Mouse (Mus musculus) urinary bladder, postnatal 25 days (tissue): ENCODE measurements around the gene Ndrg2.
A peak's percentile ranks its signal among the peaks of the same experiment; 100 is the strongest.

Source experiments
- DNase-seq: peaks from one replicate; pipeline ENCODE4 v3.0.0; 2022; ENCODE audit warnings: low spot score

Ndrg2 gene

DNA sequence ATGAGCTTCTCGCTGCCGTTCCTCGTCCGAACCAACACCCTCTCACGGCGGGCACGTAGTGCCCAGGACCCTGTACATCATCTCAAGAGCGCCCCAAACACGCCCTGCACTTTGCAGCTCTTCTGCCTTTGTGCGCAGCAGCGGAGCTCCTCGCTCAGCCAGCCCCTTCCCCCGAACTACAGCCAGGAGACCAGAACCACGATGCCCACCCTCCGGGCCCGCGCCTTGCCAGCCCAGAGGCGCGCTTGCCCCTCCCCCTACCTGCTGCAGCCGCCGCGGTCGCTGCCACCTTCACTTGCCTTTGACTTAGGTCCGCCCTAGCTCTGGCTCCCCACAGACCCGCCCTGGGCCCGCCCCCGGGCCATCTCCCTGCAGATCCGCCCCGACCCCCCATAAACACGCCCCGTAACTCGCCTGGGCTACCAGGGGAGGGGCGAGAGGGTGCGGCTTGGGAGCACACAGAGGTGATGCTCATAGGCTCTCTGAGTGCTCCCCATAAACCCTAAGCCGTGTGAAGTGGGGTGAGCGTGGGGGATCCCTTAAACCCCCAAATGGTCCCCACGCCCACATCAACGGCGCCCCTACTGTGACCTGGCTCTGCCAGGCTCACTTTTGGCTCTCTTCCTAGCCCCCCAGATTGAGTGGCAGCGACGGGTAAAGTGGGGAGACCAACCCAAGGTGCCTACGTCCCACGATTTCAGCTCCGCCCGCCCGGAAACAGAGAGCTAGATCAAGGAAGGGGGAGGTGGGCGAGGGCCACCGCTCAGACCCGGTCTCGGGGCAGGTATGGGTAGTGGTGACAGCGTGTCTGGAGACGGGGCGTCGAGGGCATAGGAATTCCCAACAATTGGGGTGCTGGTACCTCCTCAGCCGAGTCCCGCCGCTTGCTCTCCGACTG, 647 bp downstream of the Ndrg2 start:
- DNase-seq, result peak; percentile 76

DNA sequence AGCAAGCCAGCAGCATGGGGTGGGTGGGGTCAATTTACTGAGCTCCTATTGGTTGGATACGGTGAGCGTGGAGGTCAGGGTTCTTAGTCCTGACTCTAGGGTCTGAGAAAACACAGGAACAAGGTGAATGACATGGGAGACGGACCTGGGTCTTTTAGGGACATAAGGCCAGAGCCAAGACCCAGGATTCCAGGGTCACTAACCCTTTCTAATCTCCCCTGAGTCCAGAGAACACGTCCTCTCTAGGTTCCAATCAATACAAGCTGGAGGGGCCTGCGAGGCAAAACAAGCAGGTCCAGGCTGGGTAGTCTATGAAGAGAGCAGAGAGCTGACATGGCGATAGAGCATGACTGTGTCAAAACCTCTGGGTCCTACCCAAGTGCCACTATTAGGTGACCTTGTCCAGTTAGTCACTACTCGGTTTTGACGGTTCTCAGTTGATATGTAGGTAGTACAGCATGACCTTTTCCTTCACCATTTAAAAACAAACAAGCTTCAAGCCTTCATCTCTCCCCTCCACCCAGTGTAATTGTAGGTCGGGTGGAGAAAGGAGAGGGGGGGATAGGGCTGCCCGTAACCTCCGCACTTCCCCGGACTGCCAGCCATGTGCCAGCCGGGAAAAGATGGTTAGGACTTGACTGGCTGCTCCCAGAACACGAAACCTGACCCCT, 1.4 kb downstream of the Ndrg2 start:
- DNase-seq, result no peak

DNA sequence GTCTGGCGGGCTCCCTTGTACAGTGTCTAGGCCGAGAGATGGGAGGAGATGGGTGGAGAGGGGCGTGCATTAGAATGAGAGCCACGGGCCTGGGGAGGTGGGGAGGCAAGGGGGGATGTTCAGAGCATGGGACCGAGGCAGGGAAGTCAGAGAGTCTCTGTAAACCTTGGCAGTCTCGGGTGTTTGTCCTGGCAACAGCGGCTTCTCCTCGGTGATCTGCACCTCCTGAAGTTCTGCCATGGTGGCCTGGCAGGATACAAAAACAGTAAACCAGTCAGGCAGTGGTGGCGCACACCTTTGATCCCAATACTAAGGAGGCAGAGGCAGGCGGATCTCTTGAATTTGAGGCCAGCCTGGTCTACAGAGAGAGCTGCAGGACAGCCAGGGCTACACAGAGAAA, 2.7 kb downstream of the Ndrg2 start:
- no peak for DNase-seq

DNA sequence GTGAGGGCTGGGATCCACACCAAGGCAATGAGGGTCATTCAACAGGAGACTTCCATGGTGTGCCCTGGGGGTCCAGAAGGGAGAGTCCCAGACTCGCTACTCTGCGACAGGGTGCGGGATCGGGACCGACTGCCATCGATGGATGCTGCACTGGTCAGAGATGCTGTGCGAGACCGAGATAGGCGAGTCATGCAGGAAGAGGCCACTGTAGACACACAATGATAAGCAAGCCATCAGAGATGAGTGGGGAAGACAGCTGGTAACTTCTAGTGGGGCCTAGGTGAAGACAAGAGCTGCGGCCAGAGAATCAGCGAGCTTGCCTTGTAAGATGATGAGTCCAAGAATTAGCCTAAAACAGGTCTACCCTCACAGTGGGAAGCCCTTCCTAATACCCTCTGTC, 7.9 kb downstream of the Ndrg2 start:
- DNase-seq, result no peak

DNA sequence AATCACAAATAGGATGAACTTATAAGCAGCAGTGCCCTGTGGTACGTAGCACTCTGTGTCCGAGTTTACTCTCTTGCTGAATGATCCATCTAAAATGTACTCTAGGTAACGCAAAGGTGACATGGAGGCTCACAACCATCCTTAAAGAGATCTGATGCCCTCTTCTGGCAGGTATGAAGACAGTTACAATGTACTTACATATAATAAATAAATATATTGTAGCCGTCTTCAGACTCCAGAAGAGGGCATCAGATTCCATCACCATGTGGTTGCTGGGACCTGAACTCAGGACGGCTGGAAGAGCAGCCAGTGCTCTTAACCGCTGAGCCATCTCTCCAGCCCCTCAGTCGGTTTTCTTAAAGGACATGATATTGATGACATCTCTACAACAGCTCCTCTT, 9.3 kb downstream of the Ndrg2 start:
- no peak for DNase-seq

DNA sequence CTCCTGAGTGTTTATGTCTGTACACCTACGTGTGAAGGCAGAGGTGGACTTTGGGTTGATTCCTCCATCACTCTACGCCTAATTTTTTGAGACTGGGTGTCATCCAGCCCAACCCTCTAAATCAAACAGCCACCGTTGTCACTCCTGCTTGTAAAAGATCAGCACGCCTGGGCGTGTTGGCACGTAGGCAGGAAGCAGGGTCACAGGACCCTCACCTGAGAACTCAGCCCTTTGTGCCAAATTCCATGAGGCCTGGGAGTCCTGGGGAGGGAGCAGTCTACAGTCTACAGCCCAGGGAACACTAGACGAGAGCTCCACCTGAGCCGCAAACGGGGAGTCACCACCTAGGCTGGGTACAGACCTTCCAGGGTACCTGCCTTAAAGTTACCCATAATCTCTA, 10.2 kb downstream of the Ndrg2 start:
- DNase-seq, result no peak

DNA sequence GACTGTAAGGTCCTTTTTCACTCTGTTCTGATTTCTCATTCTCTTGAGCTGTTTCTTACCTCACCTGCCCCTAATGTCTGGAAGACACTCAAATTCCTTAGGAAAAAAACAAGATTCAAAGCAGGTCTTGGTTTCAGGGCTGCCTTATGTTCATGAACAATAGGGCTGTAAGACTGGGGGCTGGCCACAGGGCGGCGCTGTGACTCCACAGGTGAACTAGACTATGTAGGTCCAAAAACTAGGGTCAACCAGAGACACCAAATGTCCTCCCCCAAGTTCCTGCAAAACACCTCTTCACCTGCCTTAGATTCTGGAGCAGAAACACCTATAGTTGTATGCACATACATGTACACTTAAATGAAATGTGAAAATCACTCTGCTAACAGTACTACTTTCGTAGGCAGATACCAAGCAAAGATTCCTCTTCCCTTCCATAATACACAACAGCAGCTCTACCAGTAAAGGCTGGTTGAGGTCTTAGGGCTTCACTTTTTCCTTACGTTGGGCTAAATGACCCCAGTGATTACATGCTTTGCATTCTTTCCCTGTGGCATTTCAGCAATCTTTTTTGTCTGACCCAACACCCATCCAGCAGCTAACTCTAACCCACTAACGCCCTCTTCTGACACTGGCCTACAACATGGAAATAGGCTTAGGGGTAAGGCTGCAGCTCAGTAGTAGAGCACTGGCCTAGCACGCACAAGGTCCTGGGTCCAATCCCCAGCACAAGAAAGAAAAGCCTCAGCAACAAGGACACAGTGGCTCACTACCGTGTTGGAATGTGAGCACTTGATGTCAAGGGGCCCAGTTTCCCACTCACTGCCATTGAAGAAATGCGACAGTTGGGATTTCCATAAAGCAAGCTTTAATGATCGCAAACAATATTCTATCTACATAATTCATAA, 10.9 kb downstream of the Ndrg2 start:
- peak; percentile 90 for DNase-seq

DNA sequence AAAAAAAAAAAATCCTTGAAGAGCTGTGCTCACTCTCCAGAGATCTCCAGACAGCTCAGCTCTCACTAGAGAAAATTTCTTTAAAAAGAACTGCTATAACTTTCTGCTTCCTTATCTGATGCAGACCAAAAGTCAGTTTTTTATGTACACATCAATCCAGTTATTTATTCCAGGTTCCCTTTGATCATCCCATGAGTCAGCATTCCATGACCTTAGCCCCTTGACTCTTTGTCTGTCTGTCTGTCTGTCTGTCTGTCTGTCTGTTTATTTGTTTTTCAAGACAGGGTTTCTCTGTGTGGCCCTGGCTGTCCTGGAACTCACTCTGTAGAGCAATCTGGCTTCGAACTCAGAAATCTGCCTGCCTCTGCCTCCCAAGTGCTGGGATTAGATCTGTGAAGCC, 14.6 kb downstream of the Ndrg2 start:
- no peak for DNase-seq

DNA sequence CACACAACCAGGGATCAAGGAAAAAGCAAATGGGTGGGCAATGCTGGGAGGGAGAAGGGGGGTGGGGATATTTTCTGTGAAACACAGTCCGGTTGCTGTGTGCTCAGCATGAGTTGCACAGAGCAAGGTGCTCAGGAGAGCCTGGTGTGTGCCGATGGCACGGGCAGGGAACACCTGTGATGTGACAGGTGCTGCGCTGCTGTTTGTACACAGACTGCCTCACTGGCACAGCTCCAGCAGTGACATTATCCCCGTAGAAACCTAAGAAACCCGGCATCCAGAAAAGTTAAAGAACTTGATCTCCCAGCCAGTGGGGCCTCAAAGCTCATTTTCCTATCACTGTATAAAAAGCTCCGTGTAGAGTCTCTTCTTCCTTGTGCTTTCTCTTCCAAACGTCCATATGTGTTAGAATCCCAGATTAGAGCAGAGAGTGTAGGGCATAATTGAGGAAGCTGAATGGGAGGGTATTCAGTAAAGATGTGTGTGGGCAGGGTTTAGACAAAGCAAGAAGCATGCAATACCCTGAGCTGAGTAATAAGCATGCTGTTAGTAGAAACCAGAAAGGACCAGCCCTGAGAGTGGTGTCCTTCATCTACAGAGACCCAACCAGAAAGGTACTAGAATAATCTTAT, 17.3 kb downstream of the Ndrg2 start:
- DNase-seq, result no peak

DNA sequence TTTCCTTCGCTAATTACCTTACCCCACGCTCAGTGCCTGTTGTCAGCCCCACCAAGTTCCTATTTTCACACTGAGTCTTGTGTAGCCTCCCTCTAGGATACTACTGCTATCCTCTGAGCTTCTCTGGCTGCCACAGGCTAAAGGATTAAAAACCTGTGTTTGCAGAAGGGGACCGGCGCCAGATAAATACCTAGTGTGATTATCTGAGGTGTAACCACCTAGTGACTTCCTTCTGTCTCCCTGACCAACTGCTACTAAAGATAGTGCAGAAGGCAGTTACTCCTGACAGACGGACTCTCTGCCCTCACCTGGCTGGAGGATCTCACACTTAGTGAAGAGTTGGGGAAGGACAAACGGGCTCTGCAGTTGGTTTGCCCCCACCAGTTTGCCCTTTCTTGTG, 17.9 kb downstream of the Ndrg2 start:
- DNase-seq, result no peak

DNA sequence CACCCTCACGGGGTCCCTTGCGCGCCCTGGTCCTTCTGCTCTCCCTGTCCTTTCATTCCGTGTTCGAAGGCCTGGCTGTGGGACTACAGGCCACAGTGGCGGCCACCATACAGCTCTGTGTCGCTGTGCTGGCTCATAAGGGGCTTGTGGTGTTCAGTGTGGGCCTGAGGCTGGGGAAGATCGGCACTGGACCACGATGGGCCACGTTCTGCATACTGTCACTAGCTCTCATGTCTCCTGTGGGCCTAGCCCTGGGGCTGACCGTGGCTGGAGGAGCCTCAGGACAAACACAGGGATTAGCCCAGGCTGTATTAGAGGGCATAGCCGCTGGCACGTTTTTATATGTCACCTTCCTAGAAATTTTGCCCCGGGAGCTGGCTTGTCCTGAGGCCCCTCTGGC, 18.9 kb downstream of the Ndrg2 start:
- DNase-seq, result no peak

DNA sequence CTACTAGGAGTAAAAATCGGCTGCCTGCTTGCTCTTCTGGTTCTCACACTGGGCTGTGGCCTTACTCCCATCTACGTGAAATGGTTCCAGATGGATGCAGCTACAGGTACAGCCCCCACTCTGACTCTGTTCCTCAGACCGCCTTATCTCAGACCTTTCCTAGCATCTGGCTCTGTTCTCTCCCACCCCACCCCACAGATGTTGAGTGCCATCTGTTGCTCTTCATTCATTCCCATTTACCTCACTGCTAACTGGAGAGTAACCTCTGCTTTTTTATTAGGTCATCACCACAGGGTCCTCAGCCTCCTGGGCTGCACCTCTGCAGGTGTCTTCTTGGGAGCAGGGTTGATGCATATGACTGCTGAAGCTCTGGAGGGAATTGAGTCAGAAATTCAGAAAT, 20.1 kb downstream of the Ndrg2 start:
- DNase-seq, result no peak

DNA sequence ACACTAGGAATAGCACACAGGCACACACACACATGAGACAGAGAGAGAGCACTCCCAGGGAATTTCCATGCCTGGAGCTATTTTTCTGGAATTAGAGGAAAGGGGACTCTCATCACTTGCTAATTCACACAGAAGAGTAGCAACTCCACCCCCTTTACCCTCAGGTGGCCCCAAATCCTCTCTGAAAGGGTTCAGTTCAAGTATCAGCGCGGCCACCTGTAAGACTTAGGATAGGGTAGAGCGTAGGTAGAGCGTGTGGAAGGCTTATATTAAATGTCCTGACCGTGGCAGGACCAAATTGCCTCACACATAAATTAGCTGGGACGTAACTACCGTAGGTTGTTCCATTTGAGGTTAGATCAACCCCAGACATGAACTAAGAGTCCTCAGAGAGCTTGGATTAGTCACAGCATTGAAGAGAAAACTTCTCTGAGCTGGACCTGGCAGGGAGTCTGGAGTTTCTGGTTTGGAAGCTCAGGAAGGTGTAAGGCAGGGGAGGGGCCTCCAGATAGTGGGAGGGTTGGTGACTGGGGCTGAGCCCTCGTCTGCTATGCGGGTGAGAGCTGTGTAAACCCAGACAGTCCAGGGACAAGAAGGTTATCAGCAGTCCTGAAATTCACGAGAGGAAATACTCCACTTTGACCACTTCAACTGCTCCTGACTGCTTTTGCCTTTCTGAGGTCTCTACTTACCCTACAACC, 20.7 kb downstream of the Ndrg2 start:
- no peak for DNase-seq

DNA sequence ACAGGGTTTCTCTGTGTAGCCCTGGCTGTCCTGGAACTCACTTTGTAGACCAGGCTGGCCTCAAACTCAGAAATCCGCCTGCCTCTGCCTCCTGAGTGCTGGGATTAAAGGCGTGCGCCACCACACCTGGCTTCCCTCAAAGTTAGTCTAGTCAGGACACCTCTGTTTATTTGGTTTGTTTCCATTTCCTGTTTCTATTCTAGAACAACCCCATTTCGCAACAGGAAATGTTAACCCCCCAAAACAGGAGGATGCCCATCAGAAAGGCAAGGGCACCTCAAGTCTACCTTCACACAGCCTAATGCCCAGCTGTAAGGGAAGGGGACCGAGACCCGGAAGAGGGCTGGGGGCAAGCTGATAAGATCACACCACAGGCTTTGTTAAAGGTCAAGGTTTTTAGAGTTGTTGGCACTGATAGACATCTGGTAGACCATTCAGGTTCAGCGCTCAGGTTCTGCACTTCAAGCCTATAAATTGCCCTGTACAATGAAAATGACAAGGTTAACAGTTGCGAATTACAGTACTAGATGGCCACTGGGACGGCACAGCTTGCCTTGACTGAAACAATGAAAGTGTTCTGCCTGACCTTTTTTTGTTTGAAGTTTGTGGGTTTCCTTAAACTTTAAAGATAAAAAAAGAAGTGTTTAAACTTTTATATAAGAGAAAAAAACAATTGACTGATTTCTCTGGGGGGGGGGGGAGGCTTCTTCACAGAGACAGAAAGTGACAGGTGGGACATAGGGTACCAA, 21.6 kb downstream of the Ndrg2 start, which contains the start of gene Slc39a2:
TSS of gene Slc39a2 (plus strand) at position 699 of the 749 bp plus-strand sequence.
- no peak for DNase-seq

DNA sequence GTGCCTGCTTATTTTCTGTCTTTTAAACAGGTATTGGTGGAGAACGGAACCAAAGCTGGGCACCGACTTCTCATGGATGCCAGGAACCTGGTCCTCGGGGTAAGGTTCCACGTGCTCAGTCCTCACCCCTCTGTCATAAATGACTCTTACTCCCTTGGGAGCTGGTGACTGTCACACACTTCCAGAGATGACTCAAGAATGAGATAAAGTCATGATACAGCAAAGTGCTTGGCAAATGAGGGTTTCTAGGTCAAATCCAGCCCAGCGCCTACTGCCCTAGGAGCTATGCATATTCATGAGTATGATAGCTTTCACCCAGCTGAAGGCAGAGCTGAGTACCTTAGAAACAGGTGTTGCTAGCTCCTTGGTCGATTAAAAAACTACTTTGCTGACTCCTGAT, 24.1 kb downstream of the Ndrg2 start:
- no peak for DNase-seq

DNA sequence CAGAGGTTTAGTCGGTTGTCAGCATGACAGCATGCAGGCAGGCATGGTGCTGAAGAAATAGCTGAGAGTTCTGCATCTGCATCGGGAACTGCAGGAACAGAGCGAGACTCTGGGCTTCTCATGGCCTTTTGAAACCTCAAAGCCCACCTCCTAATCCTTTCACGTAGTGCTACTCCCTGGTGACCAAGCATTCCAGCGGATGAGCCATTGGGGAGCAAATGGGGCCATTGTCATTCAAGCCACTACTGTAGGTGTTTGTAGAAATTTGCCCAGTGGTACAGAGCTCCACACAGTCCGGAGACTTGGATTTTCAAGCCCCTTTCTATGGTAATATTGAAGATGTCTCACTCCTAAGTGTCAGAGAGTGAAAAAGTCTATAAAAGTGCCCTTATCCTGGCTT, 27.9 kb downstream of the Ndrg2 start:
- DNase-seq, result no peak

DNA sequence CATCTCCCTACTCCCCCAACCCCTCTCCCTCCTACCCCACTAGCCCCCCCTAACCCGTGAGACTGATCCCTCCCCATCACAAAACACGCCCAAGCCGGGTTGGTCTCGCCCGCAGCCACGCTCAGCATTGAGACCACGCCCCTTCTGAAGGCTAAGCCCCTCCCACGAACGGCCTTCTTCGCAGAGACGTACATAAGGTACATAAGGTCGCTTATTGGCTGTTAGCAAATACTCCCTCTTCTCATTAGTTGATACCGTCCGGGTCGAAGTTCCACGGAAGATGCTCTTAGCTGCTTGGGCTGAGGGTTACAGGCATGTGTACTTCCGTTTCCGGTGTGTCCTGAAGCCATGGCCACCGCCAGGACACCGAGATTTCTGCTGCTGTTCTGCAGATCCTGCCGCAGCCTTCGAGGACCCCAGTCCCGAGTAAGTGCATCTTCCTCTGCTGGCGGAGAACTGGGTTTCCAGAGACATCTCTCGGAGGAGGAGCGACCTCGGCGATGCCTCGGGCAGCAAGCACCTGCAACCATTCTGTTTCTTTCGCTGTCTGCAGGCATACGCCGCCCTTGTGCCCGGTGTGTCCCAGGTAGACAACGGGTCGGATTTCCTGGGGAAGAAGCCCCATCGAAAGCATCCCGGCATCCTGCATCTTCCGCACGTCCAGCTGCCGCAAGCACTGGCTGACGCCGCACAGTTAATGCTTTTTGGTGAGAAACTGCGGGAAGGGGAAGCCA, 29.2 kb downstream of the Ndrg2 start, which contains the start of gene Mettl17:
TSS of gene Mettl17 (plus strand) at position 245 of the 734 bp plus-strand sequence.
- peak; percentile 89 for DNase-seq

DNA sequence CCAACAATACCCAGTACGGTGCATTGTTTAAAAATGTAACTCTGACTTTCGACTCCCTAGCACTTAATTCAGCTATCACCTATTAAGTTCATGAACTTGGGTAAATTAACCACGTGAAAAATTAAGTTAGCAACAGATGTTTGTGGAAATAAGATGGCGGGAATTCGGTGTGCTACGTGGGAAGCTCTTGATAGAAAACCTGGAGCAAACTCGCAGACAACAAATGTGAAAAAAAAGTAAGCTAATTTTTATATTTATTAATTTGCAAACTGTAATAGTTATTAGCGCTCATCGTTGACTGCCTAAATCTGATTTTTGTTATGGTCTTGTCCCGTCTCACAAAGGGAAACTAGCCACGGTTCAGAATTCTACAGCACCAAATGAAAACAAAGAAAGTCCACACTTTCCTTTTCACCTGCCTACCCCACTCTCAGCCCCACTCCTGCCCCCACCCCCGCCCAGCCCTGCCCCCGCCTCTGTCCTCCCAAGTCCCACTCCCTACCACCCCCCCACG, 29.9 kb downstream of the Ndrg2 start:
- no peak for DNase-seq

DNA sequence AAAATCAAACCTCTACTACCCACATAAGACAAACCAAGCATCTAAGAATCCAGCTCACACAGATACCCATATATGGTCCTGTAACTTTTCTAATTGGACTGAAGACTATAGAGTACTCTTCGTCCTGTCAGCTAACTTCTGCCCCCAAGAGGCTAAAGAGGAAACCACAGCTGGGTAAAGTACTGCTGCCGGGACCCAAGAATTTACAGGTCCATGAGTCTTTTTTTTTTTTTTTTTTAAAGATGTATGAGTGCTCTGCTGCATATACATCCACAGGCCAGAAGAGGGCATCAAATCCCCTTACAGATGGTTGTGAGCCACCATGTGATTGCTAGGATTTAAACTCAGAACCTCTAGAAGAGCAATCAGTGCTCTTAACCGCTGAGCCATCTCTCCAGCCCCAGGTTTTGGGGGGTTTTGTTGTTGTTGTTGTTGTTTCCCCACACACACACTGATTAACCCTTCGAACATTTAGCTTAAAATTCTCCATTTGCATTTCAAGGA, 30.4 kb downstream of the Ndrg2 start:
- peak; percentile 62 for DNase-seq
